Mouse (Mus musculus) embryonic facial prominence, embryonic 15.5 days (tissue): Measurements from ENCODE around the gene Zfp697. TPM values are rescaled to one million over a fixed set of nuclear protein-coding genes. Genes with fewer than 3 reads are reported as not detected.

Experiments
- ATAC-seq: fragments of 200-750 bp; cut with Nextera tagmentation; 2 replicates; pipeline ENCODE4 v1.8.0; 2017; ENCODE audit warnings: low read depth, moderate TSS enrichment; ENCODE audit not compliant: insufficient number of reproducible peaks, low FRiP score, low TSS enrichment
- H3K27ac ChIP-seq: fragments of 300-500 bp; sonication (generic); replicated peaks from 2 replicates; pipeline ENCODE4 v1.5.1; 2015; ENCODE audit warnings: mild to moderate bottlenecking, inconsistent platforms
- H3K27me3 ChIP-seq: fragments of 300-500 bp; sonication (generic); 2 replicates; pipeline ENCODE4 v1.6.1; 2015; ENCODE audit warnings: inconsistent platforms
- H3K36me3 ChIP-seq: fragments of 300-500 bp; sonication (generic); 2 replicates; pipeline ENCODE4 v1.6.1; 2015; ENCODE audit warnings: mild to moderate bottlenecking, inconsistent platforms
- H3K4me1 ChIP-seq: fragments of 300-500 bp; sonication (generic); 2 replicates; pipeline ENCODE4 v1.6.1; 2015; ENCODE audit warnings: inconsistent platforms
- H3K4me2 ChIP-seq: fragments of 300-500 bp; sonication (generic); replicated peaks from 2 replicates; pipeline ENCODE4 v1.6.1; 2015; ENCODE audit warnings: mild to moderate bottlenecking, inconsistent platforms
- H3K4me3 ChIP-seq: fragments of 300-500 bp; sonication (generic); replicated peaks from 2 replicates; pipeline ENCODE4 v1.5.1; 2015; ENCODE audit warnings: mild to moderate bottlenecking, inconsistent platforms
- H3K9ac ChIP-seq: fragments of 300-500 bp; sonication (generic); 2 replicates; pipeline ENCODE4 v1.6.1; 2015; ENCODE audit warnings: inconsistent platforms
- H3K9me3 ChIP-seq: fragments of 300-500 bp; sonication (generic); replicated peaks from 2 replicates; pipeline ENCODE4 v1.6.1; 2016; ENCODE audit warnings: inconsistent platforms
- WGBS: fragments of 180-500 bp; shearing (Covaris S2); methylation state at CpG from one replicate; pipeline ENCODE4 v1.1.7; 2015; 5-methylcytosine and 5-hydroxymethylcytosine counted together
- polyA plus RNA-seq: library from polyadenylated mRNA; unstranded; fragments of >200 nt; fragmentation: Nextera tagmentation; extraction: Ambion mirVana; gene quantifications from 2 replicates; pipeline ENCODE4 v1.2.1, GENCODE M21; 2015

Gene Zfp697
- polyA plus RNA-seq, 1 experiment from 2014 or later: 6.0 TPM

DNA sequence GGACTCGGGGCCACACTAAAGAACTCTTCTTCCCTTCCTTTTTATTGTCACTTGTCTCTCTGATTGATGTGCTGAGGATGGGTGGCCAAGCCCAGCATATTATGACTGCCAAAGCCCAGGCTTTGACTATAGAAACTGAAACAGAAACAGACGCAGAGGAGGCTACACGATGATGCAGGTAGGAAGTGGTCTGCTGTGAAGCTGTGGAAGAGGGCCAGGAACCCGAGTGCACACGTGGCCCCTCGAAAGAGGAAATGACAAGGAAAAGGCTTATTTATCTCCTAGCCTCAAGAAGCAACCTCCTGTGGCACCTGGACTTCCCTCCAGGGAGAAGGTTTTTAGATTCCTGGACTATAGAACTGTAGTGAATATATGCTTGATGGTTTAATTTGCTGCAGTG is 34.2 kb upstream of the Zfp697 start:
- no peak overlapping the region for H3K4me2 ChIP-seq
- no peaks in the 10 kb centered on the region for H3K36me3 ChIP-seq
- 85% methylated on average over 6 of the region's 6 CpGs for WGBS
- H3K9ac ChIP-seq: no peak overlapping the region
- no peaks in the 10 kb centered on the region for H3K4me1 ChIP-seq
- no peak for ATAC-seq
- no peaks in the 10 kb centered on the region for H3K27me3 ChIP-seq
- no peaks in the 10 kb centered on the region for H3K9me3 ChIP-seq
- no peak overlapping the region for H3K27ac ChIP-seq
- H3K4me3 ChIP-seq: no peak overlapping the region

DNA sequence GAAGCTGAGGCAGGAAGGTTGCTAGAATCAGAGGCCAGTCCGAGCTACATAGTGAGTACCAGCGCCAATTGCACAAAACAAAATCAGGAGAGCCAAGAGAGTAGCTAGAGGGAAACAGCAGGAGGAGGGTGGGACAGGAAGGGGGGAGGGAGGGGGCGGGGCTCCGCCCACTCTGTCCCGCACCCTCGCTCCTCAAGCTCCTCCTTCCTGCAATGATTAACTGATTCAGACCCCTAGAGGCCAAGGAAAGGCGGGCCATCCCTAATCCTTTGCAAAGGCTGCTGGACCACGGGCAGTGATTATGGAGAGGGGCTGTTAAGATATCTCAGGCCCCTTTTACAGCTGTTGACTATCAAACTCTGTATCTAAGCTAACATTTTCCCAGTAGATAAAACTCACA is 33.6 kb upstream of the Zfp697 start:
- Histone ChIP-seq H3K27me3 (no peaks in the 10 kb centered on the region), H3K4me2 (no peak overlapping the region), H3K27ac (no peak overlapping the region), H3K36me3 (no peaks in the 10 kb centered on the region), H3K9ac (no peak overlapping the region), H3K4me1 (no peaks in the 10 kb centered on the region), H3K9me3 (no peaks in the 10 kb centered on the region), H3K4me3 (no peak overlapping the region)
- ATAC-seq: no peak
- 26% methylated on average over 8 of the region's 8 CpGs for WGBS

DNA sequence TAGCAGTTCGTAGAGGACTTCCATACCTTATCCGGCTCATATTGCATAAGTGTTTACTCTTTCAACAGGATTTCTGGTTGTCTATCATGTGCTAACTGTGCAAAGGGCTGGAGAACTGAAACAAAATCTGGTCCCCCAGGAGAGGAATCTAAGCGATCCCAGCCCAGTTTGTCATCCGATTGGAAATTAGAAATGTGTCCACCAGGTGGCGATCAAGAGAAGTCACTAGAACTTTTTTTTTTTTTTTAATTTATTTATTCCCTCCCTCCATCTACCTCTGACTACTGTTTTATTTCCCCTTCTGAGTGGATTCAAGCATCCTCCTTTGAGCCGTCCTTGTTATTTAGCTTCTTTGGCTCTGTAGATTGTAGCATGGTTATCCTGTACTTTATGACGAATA is 28.4 kb upstream of the Zfp697 start:
- Histone ChIP-seq H3K9ac (no peak overlapping the region), H3K4me3 (no peak overlapping the region), H3K36me3 (no peaks in the 10 kb centered on the region), H3K4me1 (0 out of 2 replicates have a peak, but pooled peaks cover 5% of the 10 kb centered on the region), H3K9me3 (no peaks in the 10 kb centered on the region), H3K27ac (no peak overlapping the region), H3K27me3 (no peaks in the 10 kb centered on the region), H3K4me2 (no peak overlapping the region)
- 25% methylated on average over 7 of the region's 7 CpGs for WGBS
- ATAC-seq: no peak

DNA sequence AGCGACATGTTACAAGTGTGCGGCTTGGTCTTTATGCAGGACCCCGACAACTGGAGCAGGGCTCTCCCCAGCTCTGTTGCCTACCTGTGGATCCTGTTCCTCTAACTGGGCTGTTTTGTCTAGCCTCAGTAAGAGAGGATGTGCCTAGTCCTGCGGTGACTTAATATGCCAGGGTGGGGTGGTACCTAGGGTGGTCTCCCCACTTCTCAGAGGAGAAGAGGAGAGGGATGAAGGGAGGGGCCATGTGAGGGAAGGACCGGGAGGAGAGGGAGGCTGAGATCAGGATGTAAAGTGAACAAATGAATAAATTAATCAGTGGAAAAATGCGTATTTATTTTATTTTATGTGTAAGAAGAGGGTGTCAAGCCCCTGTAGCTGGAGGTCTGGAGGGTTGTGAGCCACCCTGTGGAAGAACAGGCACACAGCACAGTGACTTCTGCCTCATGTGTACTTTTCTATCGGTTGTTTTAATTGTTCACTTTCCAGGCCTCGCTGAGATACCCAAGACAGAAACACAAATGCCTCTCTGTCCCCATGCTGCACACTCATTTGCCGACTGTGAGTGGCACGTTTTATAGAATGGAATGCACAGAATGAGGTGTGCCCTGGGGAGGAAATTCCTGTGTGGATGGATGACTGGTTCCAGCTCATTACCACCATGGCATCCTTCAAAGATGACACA is 26.8 kb upstream of the Zfp697 start:
- Histone ChIP-seq H3K4me1 (0 out of 2 replicates have a peak, but pooled peaks cover 5% of the 10 kb centered on the region), H3K27ac (0 out of 2 replicates have a peak overlapping the region, but pooled peaks have one; percentile 39), H3K27me3 (no peaks in the 10 kb centered on the region), H3K4me2 (no peak overlapping the region), H3K4me3 (no peak overlapping the region), H3K9me3 (no peaks in the 10 kb centered on the region), H3K36me3 (no peaks in the 10 kb centered on the region), H3K9ac (no peak overlapping the region)
- ATAC-seq: peak; percentile 65
- WGBS: 41% methylated on average over 10 of the region's 10 CpGs

DNA sequence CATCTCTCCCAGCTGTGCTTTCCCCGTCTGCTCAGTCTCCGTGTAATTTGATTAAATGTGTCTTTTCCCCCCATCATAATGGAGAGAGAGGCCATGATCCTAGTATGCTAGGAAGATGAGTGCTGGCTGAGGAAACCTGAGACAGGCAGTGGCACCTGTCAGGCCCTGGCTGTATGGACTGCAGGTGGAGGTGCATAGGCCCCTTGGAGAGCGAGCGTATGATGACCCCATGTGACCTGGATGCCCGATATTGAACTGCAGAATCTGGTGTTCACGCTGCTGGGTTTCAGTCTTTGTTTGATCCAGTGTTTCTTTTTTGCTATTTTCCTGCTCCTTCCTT is 26.3 kb upstream of the Zfp697 start:
- H3K9ac ChIP-seq: no peak overlapping the region
- 32% methylated on average over 6 of the region's 6 CpGs for WGBS
- no peaks in the 10 kb centered on the region for H3K36me3 ChIP-seq
- 0 out of 2 replicates have a peak, but pooled peaks cover 5% of the 10 kb centered on the region for H3K4me1 ChIP-seq
- H3K27ac ChIP-seq: no peak overlapping the region
- no peak overlapping the region for H3K4me2 ChIP-seq
- peak; percentile 43; the same call in 1 of the 2 replicates for ATAC-seq
- H3K4me3 ChIP-seq: no peak overlapping the region
- no peaks in the 10 kb centered on the region for H3K9me3 ChIP-seq
- no peaks in the 10 kb centered on the region for H3K27me3 ChIP-seq

DNA sequence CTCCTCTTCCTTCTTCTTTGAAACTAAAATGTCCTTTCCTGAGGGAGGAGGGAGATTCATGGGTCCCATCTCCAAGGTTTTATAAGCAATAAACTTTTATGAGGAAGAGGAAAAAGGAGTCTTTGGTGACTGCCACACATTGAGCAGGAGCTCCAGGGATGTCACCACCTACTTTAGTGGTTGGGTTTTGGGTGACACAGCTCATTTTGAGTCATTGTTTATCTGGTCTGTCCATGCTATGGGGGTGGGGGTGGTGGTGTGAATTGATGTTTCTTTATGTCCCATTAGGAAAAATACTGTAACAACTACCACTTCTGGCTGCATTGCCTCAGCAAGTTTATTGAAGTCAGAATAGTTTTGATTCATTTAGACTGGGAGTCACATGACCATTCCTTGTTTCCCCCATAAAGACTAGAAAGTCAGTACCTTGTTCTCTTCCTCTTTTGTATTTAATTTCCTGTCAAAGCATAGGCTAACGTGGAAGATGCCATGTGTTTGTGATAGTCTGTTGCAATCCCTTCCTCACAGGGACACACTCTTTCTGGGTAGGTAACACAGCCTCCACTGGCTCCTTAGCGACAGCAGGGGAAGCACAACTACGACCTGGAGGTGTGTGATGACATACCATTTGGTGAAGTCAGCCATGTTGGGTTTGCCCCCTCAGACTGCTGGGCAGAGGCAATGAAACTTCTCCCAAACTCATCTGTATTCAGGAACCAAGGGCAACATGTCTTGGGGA is 25.5 kb upstream of the Zfp697 start:
- Histone ChIP-seq H3K4me1 (0 out of 2 replicates have a peak, but pooled peaks cover 5% of the 10 kb centered on the region), H3K9ac (no peak overlapping the region), H3K4me3 (no peak overlapping the region), H3K4me2 (no peak overlapping the region), H3K27ac (no peak overlapping the region), H3K27me3 (no peaks in the 10 kb centered on the region), H3K9me3 (no peaks in the 10 kb centered on the region), H3K36me3 (no peaks in the 10 kb centered on the region)
- WGBS: 73% methylated on average over 3 of the region's 3 CpGs
- no peak for ATAC-seq

DNA sequence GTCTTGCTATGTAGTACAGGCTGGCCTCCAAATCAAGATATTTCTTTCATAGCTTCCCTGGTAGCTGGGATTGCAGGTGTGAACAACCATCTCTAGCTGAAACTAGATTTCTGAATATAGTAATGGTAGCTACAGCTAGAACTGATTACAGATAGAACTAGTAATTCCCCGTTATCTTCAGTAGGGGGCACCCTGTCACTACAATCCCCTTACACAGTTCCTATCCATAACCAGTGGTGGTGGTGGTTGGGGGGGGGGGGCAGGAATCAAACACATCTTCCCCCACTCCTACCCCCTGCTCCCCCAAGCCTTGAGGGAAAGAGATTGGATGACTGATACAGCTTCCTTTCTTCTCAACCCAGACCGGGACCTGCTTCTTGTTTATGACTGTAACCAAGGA is 19.5 kb upstream of the Zfp697 start:
- H3K36me3 ChIP-seq: no peaks in the 10 kb centered on the region
- no peak for ATAC-seq
- H3K27ac ChIP-seq: no peak overlapping the region
- H3K4me3 ChIP-seq: no peak overlapping the region
- H3K4me1 ChIP-seq: no peaks in the 10 kb centered on the region
- 20% methylated on average over 2 of the region's 2 CpGs for WGBS
- no peaks in the 10 kb centered on the region for H3K9me3 ChIP-seq
- H3K4me2 ChIP-seq: no peak overlapping the region
- no peak overlapping the region for H3K9ac ChIP-seq
- no peaks in the 10 kb centered on the region for H3K27me3 ChIP-seq

DNA sequence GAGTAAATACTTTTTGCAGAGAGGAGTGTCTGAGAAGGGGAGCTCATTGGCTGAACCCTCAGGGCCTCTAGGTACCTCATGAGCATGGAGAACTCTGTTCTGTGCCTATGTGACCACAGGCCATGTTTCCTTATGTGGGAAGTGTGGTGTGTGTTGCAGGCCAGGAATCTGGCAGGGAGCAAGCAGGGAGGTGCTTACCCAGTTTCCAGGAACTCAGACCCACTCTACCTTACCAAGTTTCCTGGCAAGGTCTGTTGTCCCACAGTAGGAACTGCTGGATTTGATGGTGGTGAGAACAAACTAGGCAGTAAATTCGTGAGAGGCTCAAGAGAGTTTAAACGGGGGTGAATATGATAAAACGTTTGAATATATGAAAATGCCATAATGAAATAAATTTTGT is 16.2 kb upstream of the Zfp697 start:
- Histone ChIP-seq H3K9me3 (no peaks in the 10 kb centered on the region), H3K9ac (no peak overlapping the region), H3K27ac (no peak overlapping the region), H3K36me3 (no peaks in the 10 kb centered on the region), H3K4me1 (no peaks in the 10 kb centered on the region), H3K27me3 (no peaks in the 10 kb centered on the region), H3K4me2 (no peak overlapping the region), H3K4me3 (no peak overlapping the region)
- 82% methylated on average over 3 of the region's 3 CpGs for WGBS
- no peak for ATAC-seq

DNA sequence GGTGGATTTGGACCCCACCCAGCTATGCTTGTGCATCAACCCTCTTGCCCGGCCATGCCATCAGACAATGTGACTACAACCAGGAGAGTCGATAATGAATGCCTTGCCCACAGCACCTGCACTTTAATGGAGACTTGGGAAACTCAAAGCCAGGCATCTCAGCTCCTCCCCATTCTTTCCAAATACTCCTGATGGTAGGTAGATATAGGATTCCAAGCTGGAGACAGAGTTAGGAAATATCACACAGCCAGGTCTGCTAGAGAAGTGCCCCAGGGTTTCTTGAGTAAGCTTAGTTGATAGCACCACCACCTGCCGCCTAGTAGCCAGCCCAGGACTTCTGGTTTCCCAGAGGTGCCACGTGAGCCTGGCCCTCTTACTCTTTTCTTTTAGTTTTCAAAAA is 15.4 kb upstream of the Zfp697 start:
- no peak overlapping the region for H3K4me2 ChIP-seq
- no peaks in the 10 kb centered on the region for H3K9me3 ChIP-seq
- no peaks in the 10 kb centered on the region for H3K27me3 ChIP-seq
- no peak overlapping the region for H3K4me3 ChIP-seq
- 70% methylated on average over 4 of the region's 4 CpGs for WGBS
- H3K27ac ChIP-seq: no peak overlapping the region
- no peaks in the 10 kb centered on the region for H3K4me1 ChIP-seq
- H3K9ac ChIP-seq: no peak overlapping the region
- ATAC-seq: no peak
- H3K36me3 ChIP-seq: no peaks in the 10 kb centered on the region

DNA sequence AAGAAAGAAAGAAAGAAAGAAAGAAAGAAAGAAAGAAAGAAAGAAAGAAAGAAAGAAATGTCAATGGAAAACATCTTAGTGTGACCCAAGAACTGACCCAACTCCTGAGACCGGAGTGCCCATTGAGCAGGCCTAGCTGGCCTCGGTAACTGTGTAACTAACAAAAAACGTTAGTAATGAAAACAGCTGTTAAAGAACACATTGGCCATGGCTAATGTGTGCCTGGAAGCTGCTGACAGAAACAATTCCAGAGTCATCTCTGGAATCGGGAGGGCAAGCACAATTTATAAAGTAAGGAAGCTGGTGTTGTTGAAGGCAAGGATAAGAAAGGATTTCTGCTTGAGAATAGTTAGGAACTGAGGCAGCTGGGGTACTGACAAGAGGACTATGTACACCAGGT is 14.0 kb upstream of the Zfp697 start:
- no peaks in the 10 kb centered on the region for H3K4me1 ChIP-seq
- no peak overlapping the region for H3K4me2 ChIP-seq
- no peaks in the 10 kb centered on the region for H3K27me3 ChIP-seq
- H3K9ac ChIP-seq: no peak overlapping the region
- WGBS: 57% methylated on average over 4 of the region's 4 CpGs
- H3K4me3 ChIP-seq: no peak overlapping the region
- H3K36me3 ChIP-seq: no peaks in the 10 kb centered on the region
- H3K27ac ChIP-seq: no peak overlapping the region
- H3K9me3 ChIP-seq: no peaks in the 10 kb centered on the region
- no peak for ATAC-seq

DNA sequence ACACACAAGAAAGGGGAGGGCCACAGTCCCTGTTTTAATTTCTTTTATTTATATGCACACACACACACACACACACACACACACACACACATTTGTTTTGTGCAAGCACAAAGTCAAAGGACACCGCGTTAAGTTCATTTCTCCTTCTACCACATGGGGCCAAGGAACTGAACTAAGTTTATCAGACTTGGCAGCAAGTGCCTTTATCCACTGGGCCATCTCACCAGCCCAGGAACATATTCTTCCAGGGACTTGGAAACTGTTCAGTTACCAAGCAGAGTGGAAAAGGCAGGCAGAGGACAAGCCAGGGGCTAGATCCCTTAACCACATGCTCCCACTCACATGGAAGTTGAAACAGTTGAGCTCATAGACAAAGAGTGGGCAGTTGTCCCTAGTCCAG is 13.5 kb upstream of the Zfp697 start:
- 88% methylated on average over 2 of the region's 2 CpGs for WGBS
- ATAC-seq: no peak

More for the DNA sequence above, 13.5 kb upstream of the Zfp697 start:
- Histone ChIP-seq H3K9me3 (no peaks in the 10 kb centered on the region), H3K27me3 (no peaks in the 10 kb centered on the region), H3K4me2 (no peak overlapping the region), H3K4me3 (no peak overlapping the region), H3K36me3 (no peaks in the 10 kb centered on the region), H3K27ac (no peak overlapping the region), H3K4me1 (no peaks in the 10 kb centered on the region), H3K9ac (no peak overlapping the region)
